Mouse (Mus musculus) forebrain, postnatal 0 days (tissue): Measurements from ENCODE around the gene Prkcsh. TPM values are rescaled to one million over a fixed set of nuclear protein-coding genes. Genes with fewer than 3 reads are reported as not detected.

Experiments used
- ATAC-seq: fragments of 200-750 bp; cut with Nextera tagmentation; 2 replicates; pipeline ENCODE4 v1.8.0; 2017; ENCODE audit warnings: mild to moderate bottlenecking, moderate library complexity
- DNase-seq: peaks from one replicate; pipeline ENCODE4 v3.0.0-alpha.2; 2015
- H3K27ac ChIP-seq: fragments of 300-500 bp; sonication (generic); 2 replicates; pipeline ENCODE4 v1.5.1; 2014; ENCODE audit warnings: low read depth, mild to moderate bottlenecking, antibody characterized with exemption, low read length, moderate library complexity, mixed read lengths
- H3K27me3 ChIP-seq: fragments of 300-500 bp; sonication (generic); 2 replicates; pipeline ENCODE4 v1.6.1; 2014; ENCODE audit warnings: mild to moderate bottlenecking, low read length, mixed read lengths; ENCODE audit not compliant: insufficient read depth
- H3K36me3 ChIP-seq: fragments of 300-500 bp; sonication (generic); 2 replicates; pipeline ENCODE4 v1.6.1; 2014; ENCODE audit warnings: mild to moderate bottlenecking, moderate library complexity; ENCODE audit not compliant: insufficient read depth
- H3K4me1 ChIP-seq: fragments of 300-500 bp; sonication (generic); 2 replicates; pipeline ENCODE4 v1.6.1; 2014; ENCODE audit warnings: antibody characterized with exemption; ENCODE audit not compliant: insufficient read depth
- H3K4me2 ChIP-seq: fragments of 300-500 bp; sonication (generic); 2 replicates; pipeline ENCODE4 v1.6.1; 2014; ENCODE audit warnings: low read depth, mild to moderate bottlenecking, moderate library complexity
- H3K4me3 ChIP-seq: fragments of 300-500 bp; sonication (generic); 2 replicates; pipeline ENCODE4 v1.5.1; 2014; ENCODE audit warnings: low read depth, low read length, mixed read lengths
- H3K9ac ChIP-seq: fragments of 300-500 bp; sonication (generic); 2 replicates; pipeline ENCODE4 v1.6.1; 2014; ENCODE audit warnings: mild to moderate bottlenecking
- H3K9me3 ChIP-seq: fragments of 300-500 bp; sonication (generic); 2 replicates; pipeline ENCODE4 v1.6.1; 2016; ENCODE audit warnings: low read length
- CTCF ChIP-seq: sonication (generic); IDR thresholded peaks from 2 replicates; pipeline ENCODE4 v1.5.1; 2016; ENCODE audit warnings: antibody characterized with exemption, control low read depth, low read depth
- WGBS: fragments of 180-500 bp; shearing (Covaris S2); extraction: QIAGEN DNeasy Blood & Tissue Kit; methylation state at CpG from one replicate; pipeline ENCODE4 v1.1.7; 2014; 5-methylcytosine and 5-hydroxymethylcytosine counted together
- polyA plus RNA-seq: library from polyadenylated mRNA; unstranded; fragments of >200 nt; fragmentation: Nextera tagmentation; extraction: Ambion mirVana; gene quantifications from 2 replicates; pipeline ENCODE4 v1.2.1, GENCODE M21; 2015
- total RNA-seq: library from RNA; depleted of rRNA; stranded (reverse); fragments of >200 nt; gene quantifications from 2 replicates; pipeline ENCODE4 v1.2.3, GENCODE M21; 2014; rRNA removed

Prkcsh gene
- total and polyA plus RNA-seq, 2 experiments from 2014 or later, result 67.4 to 86.5 TPM

DNA sequence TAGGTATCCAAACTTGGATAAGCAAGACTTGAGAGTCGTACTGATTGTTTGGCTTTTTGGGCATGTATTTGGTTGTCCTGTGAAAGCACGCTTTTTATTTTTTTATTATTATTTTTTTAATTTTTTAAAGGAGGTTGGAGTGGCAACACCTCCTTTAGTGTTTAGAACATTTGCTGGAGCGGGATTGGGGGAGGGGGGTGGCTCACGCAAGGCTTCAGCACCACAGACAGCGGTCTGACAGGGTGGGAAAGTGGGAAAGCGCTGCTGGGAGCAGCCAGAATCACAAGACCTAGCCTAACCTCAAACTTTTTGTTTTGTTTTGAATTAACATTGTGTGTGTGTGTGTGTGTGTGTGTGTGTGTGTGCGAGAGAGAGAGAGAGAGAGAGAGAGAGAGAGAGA is 51.1 kb downstream of the Prkcsh start:
- no peak overlapping the region for H3K4me2 ChIP-seq
- no peaks in the 10 kb centered on the region for H3K9me3 ChIP-seq
- H3K4me1 ChIP-seq, result peaks cover 10% of the 10 kb centered on the region
- H3K27me3 ChIP-seq, result no peaks in the 10 kb centered on the region
- H3K9ac ChIP-seq, result no peak overlapping the region
- peaks cover 22% of the 10 kb centered on the region for H3K36me3 ChIP-seq
- DNase-seq, result no peak
- no peak overlapping the region for H3K4me3 ChIP-seq
- ATAC-seq, result no peak
- no peak for TF ChIP-seq CTCF
- 49% methylated on average over 7 of the region's 7 CpGs for WGBS
- no peak overlapping the region for H3K27ac ChIP-seq

DNA sequence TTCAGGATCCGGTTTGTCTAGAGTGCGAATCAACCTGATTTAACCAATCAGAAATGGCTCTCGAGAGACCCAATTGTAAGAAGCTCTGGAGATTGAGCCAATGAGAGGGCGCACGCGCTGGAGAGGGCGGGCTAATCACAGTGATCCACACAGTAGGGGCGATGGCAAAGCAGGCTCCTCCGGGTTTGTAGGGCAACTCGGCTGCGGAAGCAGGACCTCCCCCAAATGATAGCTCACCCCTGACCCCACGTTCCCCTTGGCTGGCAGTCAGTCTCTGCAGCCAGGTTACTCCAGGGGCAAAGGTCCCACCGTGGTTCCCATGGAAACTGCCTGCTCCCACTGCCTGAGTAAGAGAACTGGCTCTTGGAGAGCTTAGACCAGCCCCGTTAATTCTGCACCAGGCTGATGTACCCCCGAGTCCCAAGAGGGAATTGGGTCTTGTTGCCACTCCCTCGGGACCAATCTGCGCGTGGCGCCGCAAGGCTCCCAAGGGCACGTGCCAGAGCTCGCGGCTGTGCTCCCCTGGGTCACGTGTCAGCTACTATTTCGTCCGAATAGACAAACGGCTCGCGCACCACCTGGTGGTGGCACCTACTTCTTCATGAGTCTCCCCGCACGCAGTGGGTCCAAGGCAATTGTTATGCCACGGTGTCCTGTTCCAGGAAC is 51.9 kb downstream of the Prkcsh start:
- peaks cover 6% of the 10 kb centered on the region; the same call in 1 of the 2 replicates for H3K4me1 ChIP-seq
- H3K4me2 ChIP-seq, result peak overlapping the region; percentile 59
- no peaks in the 10 kb centered on the region for H3K27me3 ChIP-seq
- peak overlapping the region; percentile 27 for H3K4me3 ChIP-seq
- peaks cover 24% of the 10 kb centered on the region for H3K36me3 ChIP-seq
- 3% methylated on average over 32 of the region's 32 CpGs for WGBS
- peak; percentile 81 for TF ChIP-seq CTCF
- peak; percentile 89 for DNase-seq
- H3K9ac ChIP-seq, result peak overlapping the region; percentile 31; the same call in 1 of the 2 replicates
- peak; percentile 64 for ATAC-seq
- no peaks in the 10 kb centered on the region for H3K9me3 ChIP-seq
- H3K27ac ChIP-seq, result 0 out of 2 replicates have a peak overlapping the region, but pooled peaks have one; percentile 15

- Histone ChIP-seq H3K27ac (no peak overlapping the region), H3K27me3 (no peaks in the 10 kb centered on the region), H3K9me3 (no peaks in the 10 kb centered on the region), H3K4me1 (peaks cover 6% of the 10 kb centered on the region; the same call in 1 of the 2 replicates), H3K4me3 (no peak overlapping the region), H3K4me2 (no peak overlapping the region), H3K9ac (no peak overlapping the region), H3K36me3 (peaks cover 25% of the 10 kb centered on the region)
- ATAC-seq, result no peak
- WGBS, result 45% methylated on average over 29 of the region's 29 CpGs
- DNase-seq, result no peak
- no peak for TF ChIP-seq CTCF
These were observed 53.1 kb downstream of the Prkcsh start for GRCm38 (mm10) chr9:22055713-22056112.

GRCm38 (mm10) chr9:22056303-22056910 is 53.8 kb downstream of the Prkcsh start:
- 73% methylated on average over 9 of the region's 9 CpGs for WGBS
- Histone ChIP-seq H3K4me2 (no peak overlapping the region), H3K27ac (no peak overlapping the region)

DNA sequence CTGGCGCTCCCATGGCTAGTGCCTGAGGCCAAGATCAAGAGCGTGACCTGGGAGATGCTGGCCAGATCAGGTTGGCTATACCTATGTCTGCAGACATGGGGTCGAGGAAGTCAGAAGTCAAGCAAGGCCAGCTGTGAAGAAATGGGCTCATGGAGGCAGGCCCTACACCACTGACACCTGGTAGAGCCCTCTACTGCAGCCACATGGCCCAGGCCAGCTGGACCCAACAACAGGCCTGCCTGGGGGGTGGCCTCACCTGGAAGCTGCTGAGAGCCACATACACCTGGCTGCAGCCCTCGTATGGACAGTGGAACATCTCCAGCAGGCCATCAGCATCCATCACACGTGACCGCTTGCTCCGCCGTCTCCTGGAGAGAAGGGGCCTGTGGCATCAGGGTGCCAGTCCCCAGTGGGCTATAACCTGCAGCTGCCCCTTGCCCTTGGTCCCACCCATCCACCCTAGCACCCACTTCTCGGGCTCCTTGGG is 54.5 kb downstream of the Prkcsh start:
- 86% methylated on average over 7 of the region's 9 CpGs for WGBS
- Histone ChIP-seq H3K36me3 (peaks cover 36% of the 10 kb centered on the region), H3K4me2 (no peak overlapping the region), H3K27me3 (no peaks in the 10 kb centered on the region), H3K27ac (no peak overlapping the region), H3K9me3 (no peaks in the 10 kb centered on the region), H3K4me1 (peaks cover 6% of the 10 kb centered on the region; the same call in 1 of the 2 replicates), H3K4me3 (no peak overlapping the region), H3K9ac (no peak overlapping the region)
- ATAC-seq (no peak), DNase-seq (no peak)
- no peak for TF ChIP-seq CTCF

More at GRCm38 (mm10) chr9:22056303-22056910, 53.8 kb downstream of the Prkcsh start:
- H3K4me3 ChIP-seq, result no peak overlapping the region
- H3K27me3 ChIP-seq, result no peaks in the 10 kb centered on the region
- no peak overlapping the region for H3K9ac ChIP-seq
- no peak for TF ChIP-seq CTCF
- DNase-seq (no peak), ATAC-seq (no peak)
- H3K36me3 ChIP-seq, result peaks cover 31% of the 10 kb centered on the region
- H3K9me3 ChIP-seq, result no peaks in the 10 kb centered on the region
- peaks cover 6% of the 10 kb centered on the region; the same call in 1 of the 2 replicates for H3K4me1 ChIP-seq

DNA sequence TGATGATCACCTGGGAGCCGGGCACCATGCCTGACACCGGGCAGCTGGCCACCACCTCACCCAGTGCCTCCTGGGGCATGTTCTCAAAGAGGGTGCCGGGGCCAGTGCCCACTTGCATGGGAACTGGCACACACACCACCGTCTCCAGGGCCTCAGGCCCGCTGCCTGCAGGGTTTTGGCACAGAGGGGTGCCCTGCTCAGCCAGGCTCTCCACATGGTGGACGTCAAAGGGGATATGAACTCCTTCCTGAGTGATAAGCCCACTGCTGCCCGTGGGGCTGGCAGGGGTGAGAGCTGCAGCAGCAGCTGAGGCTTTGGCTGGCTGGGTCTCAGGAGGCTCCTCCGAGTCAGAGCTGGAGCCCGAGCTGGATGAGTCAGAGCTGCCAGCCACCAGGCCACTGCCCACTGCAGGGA is 55.4 kb downstream of the Prkcsh start:
- 79% methylated on average over 9 of the region's 9 CpGs for WGBS
- no peaks in the 10 kb centered on the region for H3K27me3 ChIP-seq
- peaks cover 39% of the 10 kb centered on the region for H3K36me3 ChIP-seq
- peaks cover 6% of the 10 kb centered on the region; the same call in 1 of the 2 replicates for H3K4me1 ChIP-seq
- DNase-seq (no peak), ATAC-seq (0 out of 2 replicates have a peak, but pooled peaks have one; percentile 4)
- no peak overlapping the region for H3K27ac ChIP-seq
- no peak overlapping the region for H3K4me3 ChIP-seq
- no peak overlapping the region for H3K4me2 ChIP-seq
- H3K9ac ChIP-seq, result no peak overlapping the region
- no peak for TF ChIP-seq CTCF
- H3K9me3 ChIP-seq, result no peaks in the 10 kb centered on the region

GRCm38 (mm10) chr9:22061339-22061738 is 58.7 kb downstream of the Prkcsh start:
- no peak for DNase-seq
- no peaks in the 10 kb centered on the region for H3K9me3 ChIP-seq
- no peak for ATAC-seq
- TF ChIP-seq CTCF, result no peak
- 81% methylated on average over 2 of the region's 2 CpGs for WGBS
- H3K4me3 ChIP-seq, result no peak overlapping the region
- H3K27me3 ChIP-seq, result no peaks in the 10 kb centered on the region
- H3K36me3 ChIP-seq, result peaks cover 68% of the 10 kb centered on the region
- H3K27ac ChIP-seq, result no peak overlapping the region
- H3K9ac ChIP-seq, result no peak overlapping the region
- no peak overlapping the region for H3K4me2 ChIP-seq
- H3K4me1 ChIP-seq, result no peaks in the 10 kb centered on the region

Other genes with a start within 250 kb of the Prkcsh start
- gene Spc24, start 242.5 kb upstream of the Prkcsh start, total RNA-seq, result 7.7 and 8.2 TPM in 2 replicates
- gene Spc24, start 242.5 kb upstream of the Prkcsh start, polyA plus RNA-seq, result 13.5 and 14.3 TPM in 2 replicates
- gene Kank2, start 204.1 kb upstream of the Prkcsh start, total RNA-seq, result 8.5 and 12.4 TPM in 2 replicates
- gene Kank2, start 204.1 kb upstream of the Prkcsh start, polyA plus RNA-seq, result 2.2 and 2.3 TPM in 2 replicates
- gene Angptl8, start 167.3 kb upstream of the Prkcsh start, total RNA-seq, result not detected in 2 replicates
- gene Angptl8, start 167.3 kb upstream of the Prkcsh start, polyA plus RNA-seq, result 0.18 TPM in 1 of 2 replicates, not detected in the other
- gene Dock6, start 150.2 kb upstream of the Prkcsh start, total RNA-seq, result 6.0 and 15.2 TPM in 2 replicates
- gene Dock6, start 150.2 kb upstream of the Prkcsh start, polyA plus RNA-seq, result 5.7 and 8.3 TPM in 2 replicates
- gene Rab3d, start 84.6 kb upstream of the Prkcsh start, total RNA-seq, result 23.7 and 26.7 TPM in 2 replicates
- 23.0 and 28.7 TPM in 2 replicates for gene Rab3d, start 84.6 kb upstream of the Prkcsh start, polyA plus RNA-seq
- 8.6 and 13.6 TPM in 2 replicates for gene Ccdc159, start 75.3 kb upstream of the Prkcsh start, total RNA-seq
- 3.5 and 4.1 TPM in 2 replicates for gene Ccdc159, start 75.3 kb upstream of the Prkcsh start, polyA plus RNA-seq
- gene Tmem205, start 75.2 kb upstream of the Prkcsh start, total RNA-seq, result 42.0 and 47.1 TPM in 2 replicates
- 52.8 and 65.9 TPM in 2 replicates for gene Tmem205, start 75.2 kb upstream of the Prkcsh start, polyA plus RNA-seq
- 97.9 and 108 TPM in 2 replicates for gene Plppr2, start 65.8 kb upstream of the Prkcsh start, total RNA-seq
- 122 and 144 TPM in 2 replicates for gene Plppr2, start 65.8 kb upstream of the Prkcsh start, polyA plus RNA-seq
- 28.2 and 37.7 TPM in 2 replicates for gene Swsap1, start 47.1 kb upstream of the Prkcsh start, total RNA-seq
- gene Swsap1, start 47.1 kb upstream of the Prkcsh start, polyA plus RNA-seq, result 7.0 and 7.3 TPM in 2 replicates
- 0.24 and 1.0 TPM in 2 replicates for gene Epor, start 39.3 kb upstream of the Prkcsh start, total RNA-seq
- 2.2 and 2.4 TPM in 2 replicates for gene Epor, start 39.3 kb upstream of the Prkcsh start, polyA plus RNA-seq
- gene Rgl3, start 13.4 kb upstream of the Prkcsh start, total RNA-seq, result 0.24 and 2.1 TPM in 2 replicates
- 1.0 and 1.2 TPM in 2 replicates for gene Rgl3, start 13.4 kb upstream of the Prkcsh start, polyA plus RNA-seq
- gene Ccdc151, start 172 bp upstream of the Prkcsh start, total RNA-seq, result 5.7 and 6.0 TPM in 2 replicates
- gene Ccdc151, start 172 bp upstream of the Prkcsh start, polyA plus RNA-seq, result 5.5 and 6.4 TPM in 2 replicates
- 159 and 191 TPM in 2 replicates for gene Elavl3, start 49.2 kb downstream of the Prkcsh start, total RNA-seq
- 51.3 and 74.7 TPM in 2 replicates for gene Elavl3, start 49.2 kb downstream of the Prkcsh start, polyA plus RNA-seq
- gene Gm49318, start 68.5 kb downstream of the Prkcsh start, total RNA-seq, result not detected in 2 replicates
- gene Gm49318, start 68.5 kb downstream of the Prkcsh start, polyA plus RNA-seq, result not detected in 2 replicates
- 31.0 and 32.3 TPM in 2 replicates for gene Zfp653, start 68.6 kb downstream of the Prkcsh start, total RNA-seq
- 13.3 and 16.3 TPM in 2 replicates for gene Zfp653, start 68.6 kb downstream of the Prkcsh start, polyA plus RNA-seq
- 55.2 and 59.2 TPM in 2 replicates for gene Ecsit, start 82.6 kb downstream of the Prkcsh start, total RNA-seq
- 64.1 and 64.7 TPM in 2 replicates for gene Ecsit, start 82.6 kb downstream of the Prkcsh start, polyA plus RNA-seq
- 0.24 TPM in 1 of 2 replicates, not detected in the other for gene Cnn1, start 96.4 kb downstream of the Prkcsh start, total RNA-seq
- 0.24 and 0.86 TPM in 2 replicates for gene Cnn1, start 96.4 kb downstream of the Prkcsh start, polyA plus RNA-seq
- gene Elof1, start 114.4 kb downstream of the Prkcsh start, total RNA-seq, result 122 and 137 TPM in 2 replicates
- 165 and 170 TPM in 2 replicates for gene Elof1, start 114.4 kb downstream of the Prkcsh start, polyA plus RNA-seq
- 3.9 TPM in 1 of 2 replicates, not detected in the other for gene Acp5, start 132.9 kb downstream of the Prkcsh start, total RNA-seq
- gene Acp5, start 132.9 kb downstream of the Prkcsh start, polyA plus RNA-seq, result 0.41 and 0.88 TPM in 2 replicates
- 27.8 and 35.2 TPM in 2 replicates for gene Pigyl, start 154.0 kb downstream of the Prkcsh start, total RNA-seq
- gene Pigyl, start 154.0 kb downstream of the Prkcsh start, polyA plus RNA-seq, result 112 and 143 TPM in 2 replicates
- gene Zfp872, start 185.3 kb downstream of the Prkcsh start, total RNA-seq, result 0.14 and 0.15 TPM in 2 replicates
- gene Zfp872, start 185.3 kb downstream of the Prkcsh start, polyA plus RNA-seq, result 0.16 and 0.26 TPM in 2 replicates
- gene Zfp809, start 222.9 kb downstream of the Prkcsh start, total RNA-seq, result 10.3 and 11.0 TPM in 2 replicates
- 3.8 and 6.8 TPM in 2 replicates for gene Zfp809, start 222.9 kb downstream of the Prkcsh start, polyA plus RNA-seq